Mouse (Mus musculus) megakaryocyte-erythroid progenitor cell, adult 5-6 weeks (primary cell): Measurements from ENCODE around the gene Kbtbd12. TPM values are rescaled to one million over a fixed set of nuclear protein-coding genes. Genes with fewer than 3 reads are reported as not detected.

Experiments
- ATAC-seq: replicated peaks from 2 replicates; pipeline ENCODE4 v1.8.0; 2016; ENCODE audit warnings: mild to moderate bottlenecking, inconsistent platforms; ENCODE audit not compliant: severe bottlenecking, poor library complexity, low FRiP score, low TSS enrichment
- total RNA-seq, 2 experiments: library from RNA; stranded (forward) in 1 of 2; stranded (reverse) in 1 of 2; fragments of 200-1000, 215-1000 nt in 1 of 2; fragments of >200 nt in 1 of 2; fragmentation: Nextera tagmentation in 1 of 2; gene quantifications; 2 replicates each; pipeline ENCODE4 v1.2.3; 2014 to 2017

The Kbtbd12 gene
- total RNA-seq, 2 experiments from 2014 or later = 0.47 to 0.98 TPM

DNA sequence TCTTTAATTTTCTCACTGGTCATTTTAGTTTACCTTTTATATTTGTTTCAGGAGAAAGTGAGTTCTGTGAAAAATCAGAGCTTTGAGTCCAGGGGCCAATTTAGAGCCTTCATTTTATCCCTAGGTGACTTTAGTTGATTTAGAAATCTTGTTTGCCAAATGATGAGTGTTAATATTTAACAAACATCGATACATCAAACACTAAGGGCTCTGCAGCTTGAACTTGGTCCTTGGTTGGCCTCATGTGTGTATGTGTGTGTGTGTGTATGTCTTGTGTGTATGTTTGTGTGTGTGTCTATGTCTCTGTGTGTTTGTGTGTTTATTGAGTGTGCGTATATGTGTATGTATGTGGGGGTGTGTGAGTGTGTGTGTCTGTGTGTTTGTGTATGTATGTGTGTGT lies 7.9 kb downstream of the Kbtbd12 start:
- no peak for ATAC-seq

DNA sequence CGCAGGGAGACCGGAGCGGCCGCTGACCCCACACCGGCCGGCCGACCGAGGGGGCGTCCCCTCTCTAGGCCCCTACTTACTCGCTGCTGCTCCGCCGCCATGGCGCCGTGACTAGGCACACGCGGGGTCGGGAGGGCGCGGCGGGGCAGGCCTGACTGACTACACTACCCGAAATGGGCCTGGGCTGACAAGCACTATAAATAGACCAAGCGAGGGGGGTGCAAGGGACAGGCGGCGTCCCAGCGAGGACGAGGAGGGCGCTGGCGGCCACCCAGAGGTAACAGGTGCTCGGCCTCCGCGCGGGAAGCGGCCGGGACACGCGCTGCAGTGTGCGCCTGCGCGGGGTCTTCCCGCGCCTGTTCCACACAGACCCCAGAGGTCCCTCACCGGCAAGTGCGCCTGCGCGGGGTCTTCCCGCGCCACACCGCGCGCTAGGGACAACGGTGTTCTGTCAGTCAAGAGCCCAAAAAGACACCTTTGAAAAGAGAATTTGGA lies 10.4 kb downstream of the Kbtbd12 start:
- peak; percentile 90 for ATAC-seq

DNA sequence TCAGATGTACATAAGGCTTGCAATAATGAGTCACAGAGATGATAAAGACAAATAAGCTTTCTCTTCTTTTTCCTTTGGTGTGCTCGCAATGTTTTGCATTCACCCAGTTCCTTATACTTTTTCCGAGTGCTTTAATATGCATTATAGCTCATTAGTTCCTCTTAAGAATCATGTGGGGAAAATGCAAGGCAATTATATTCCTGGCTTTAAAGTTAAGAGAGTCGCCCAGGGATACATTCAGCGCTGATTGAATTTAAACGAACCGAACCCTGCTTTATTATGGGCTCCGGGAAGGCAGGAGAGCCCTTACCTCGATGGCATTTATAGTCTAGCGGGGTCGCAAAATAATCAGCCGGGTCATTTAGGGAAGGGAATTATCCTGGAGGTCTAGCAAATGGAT lies 10.8 kb downstream of the Kbtbd12 start:
- ATAC-seq = no peak

DNA sequence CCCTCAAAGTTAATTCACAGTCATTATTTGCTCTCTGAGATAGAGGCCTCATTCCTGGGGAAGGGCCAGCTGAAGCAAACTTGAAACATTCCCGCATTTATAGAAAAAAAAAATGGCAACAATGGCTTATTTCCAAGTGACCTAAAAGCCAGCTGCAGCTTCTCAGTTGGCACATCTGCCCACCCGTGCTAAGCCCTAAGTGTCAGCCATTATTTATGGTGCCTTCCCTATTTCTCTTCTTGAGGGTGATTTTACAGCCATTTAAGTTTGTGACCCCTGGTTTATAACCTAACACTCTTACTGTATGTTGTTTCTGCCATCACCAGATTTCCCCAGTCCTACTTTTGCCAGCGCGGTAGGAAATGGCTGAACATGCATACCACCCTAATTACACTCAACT lies 11.3 kb downstream of the Kbtbd12 start:
- no peak for ATAC-seq

DNA sequence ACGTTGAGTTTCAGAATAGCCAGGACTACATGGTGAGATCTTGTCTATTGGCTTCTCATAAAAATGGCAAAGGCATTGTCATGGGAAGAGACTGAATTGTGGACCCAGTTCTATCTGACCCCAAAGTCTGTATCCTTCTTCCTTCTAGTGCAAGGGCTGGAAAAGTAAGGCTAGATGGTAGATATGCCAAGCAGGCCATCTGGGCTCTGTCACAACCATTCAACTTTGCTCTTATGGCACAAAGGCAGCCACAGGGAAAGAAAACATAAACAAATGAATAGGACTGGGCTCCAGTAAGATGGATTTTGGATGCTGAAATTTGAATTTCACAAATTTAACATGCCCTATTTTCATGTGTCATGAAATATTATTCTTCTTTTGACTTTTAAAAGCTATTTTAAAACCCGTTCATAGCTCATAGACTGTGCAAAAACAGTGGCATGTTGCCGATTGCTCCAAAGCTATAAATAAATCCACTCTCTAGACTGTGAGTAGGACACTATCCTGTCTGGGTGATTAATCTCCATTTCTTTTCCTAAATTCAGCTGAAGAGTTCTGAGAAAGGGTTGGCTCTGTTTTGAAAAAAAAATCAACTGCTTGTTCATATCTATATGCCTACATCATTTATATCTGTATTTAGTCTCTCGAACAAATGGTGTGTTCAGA lies 15.8 kb downstream of the Kbtbd12 start:
- no peak for ATAC-seq

DNA sequence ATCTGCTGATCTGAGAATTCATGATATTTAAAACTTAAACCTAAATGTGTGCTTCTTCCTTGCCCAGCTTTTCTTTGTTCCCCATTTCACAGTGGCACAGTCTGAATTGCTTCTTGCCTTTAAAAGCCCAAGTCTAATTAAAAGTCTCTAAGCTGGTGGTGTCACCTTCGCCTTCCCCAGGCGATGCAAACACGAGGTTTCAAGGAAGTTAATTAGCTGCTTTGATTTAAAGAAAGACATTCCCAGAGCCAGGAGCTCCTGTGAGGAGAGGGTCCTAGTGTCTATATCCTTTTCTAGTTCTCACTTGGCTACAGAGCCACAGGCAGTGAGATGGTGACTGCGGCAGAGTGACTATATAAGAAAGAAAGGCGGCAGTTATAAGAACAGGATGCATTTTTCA lies 18.2 kb downstream of the Kbtbd12 start:
- ATAC-seq = no peak

DNA sequence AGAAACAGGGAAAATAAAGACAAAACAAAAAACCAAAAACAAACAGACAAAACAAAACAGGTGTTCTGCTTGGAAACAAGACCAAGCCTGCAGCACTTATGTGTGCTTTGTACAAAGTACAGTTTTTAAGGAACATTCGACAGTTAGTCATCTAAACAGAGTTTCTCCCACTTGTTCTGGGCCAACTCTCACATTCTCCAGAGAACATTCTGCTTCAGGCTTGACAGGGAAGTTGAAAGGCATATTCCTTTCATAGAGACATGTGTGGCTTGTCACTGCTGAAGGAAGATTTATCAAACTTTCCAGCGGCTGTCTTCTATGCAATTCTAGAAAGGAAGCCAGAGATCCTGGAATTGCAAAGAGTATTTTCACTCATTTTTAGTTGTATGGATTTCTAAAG lies 22.4 kb downstream of the Kbtbd12 start:
- no peak for ATAC-seq

DNA sequence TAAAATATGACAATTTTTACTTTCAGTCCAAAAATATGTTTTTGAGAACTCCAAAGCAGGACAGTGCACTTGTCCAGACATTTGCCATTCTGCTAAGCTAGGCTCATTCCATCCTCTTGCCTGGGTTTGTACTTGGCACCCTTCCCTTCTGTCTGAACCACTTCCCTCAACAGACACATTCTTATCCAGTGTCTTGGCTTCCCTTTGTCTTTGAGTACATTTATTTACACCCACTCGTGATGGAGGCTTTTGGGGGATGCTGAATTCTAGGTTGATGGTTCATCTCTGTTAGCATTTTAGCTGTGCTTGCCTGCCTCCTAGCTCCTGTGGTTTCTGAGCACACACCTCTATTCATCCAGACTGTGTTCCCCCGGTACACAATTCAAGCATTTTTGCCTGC lies 31.3 kb downstream of the Kbtbd12 start:
- ATAC-seq = no peak

DNA sequence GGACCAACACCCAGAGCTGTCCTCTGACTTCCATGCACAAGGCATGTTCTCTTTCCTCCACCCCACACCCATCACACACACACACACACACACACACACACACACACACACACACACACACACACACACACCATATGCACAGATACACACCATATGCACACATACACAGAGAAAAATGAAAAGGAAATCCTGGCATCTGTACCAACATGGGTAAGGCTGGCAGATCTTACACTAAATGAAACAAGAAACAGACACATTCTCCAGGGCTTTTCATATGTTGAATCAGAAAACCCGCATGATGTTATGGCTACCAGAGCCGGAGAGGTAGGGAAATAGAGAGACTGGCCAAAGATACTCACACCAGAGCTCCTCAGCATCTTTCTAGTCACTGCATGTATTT lies 32.0 kb downstream of the Kbtbd12 start:
- no peak for ATAC-seq

DNA sequence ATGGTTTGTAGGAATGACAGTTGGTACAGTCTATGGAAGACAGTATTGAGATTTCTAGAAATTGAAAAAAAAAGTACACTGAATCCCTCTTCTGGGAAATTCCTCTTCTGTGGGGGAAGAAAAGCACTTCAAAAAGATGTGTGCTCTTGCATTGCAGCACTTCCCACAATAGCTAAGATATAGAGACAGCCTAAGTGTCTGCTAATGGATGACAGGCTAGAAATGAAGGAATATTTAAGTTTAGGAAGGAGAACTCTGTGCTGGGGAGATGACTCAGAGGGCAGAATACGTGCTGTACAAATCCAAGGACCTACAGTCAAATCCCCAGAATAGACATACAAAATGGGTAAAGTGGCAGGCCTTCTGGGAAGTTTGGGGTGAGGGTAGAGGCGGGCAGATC lies 32.5 kb downstream of the Kbtbd12 start:
- ATAC-seq = no peak

DNA sequence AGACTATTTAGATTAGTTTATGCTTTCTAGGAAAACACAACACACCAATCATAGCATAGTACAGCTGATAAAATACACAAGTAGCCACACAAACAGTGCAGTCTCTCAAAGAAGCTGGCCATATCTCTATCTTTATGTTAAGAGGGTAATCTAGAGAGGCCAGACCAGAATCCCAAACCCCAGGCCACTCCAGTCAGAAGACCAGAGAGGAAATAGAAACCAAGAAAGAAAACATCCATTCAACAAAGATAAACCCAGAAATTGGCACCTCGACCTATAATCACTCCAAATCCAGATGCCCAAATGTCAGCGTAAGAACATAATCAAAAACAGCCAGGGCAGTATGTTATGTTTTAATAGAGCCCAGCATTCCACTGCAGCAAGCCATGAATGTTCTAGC lies 41.6 kb downstream of the Kbtbd12 start:
- peak; percentile 89 for ATAC-seq

DNA sequence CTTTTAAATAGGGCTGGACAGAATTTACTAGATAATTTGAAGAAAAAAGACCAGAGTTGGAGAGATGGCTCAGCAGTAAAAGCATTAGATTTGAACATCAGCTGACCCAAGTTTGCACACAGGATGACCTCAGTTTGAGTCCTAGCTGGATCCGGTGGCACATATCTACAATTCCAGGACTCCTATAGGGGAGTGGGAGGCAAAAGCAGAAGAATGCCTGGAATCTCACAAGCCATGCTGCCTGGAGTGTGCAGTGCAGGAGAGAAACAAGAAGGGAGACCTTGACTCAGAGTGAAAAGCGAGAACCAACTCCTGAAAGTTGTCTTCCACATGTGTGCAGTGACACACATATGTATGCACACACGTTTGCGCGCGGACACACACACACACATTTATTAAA lies 45.4 kb downstream of the Kbtbd12 start:
- ATAC-seq = no peak

DNA sequence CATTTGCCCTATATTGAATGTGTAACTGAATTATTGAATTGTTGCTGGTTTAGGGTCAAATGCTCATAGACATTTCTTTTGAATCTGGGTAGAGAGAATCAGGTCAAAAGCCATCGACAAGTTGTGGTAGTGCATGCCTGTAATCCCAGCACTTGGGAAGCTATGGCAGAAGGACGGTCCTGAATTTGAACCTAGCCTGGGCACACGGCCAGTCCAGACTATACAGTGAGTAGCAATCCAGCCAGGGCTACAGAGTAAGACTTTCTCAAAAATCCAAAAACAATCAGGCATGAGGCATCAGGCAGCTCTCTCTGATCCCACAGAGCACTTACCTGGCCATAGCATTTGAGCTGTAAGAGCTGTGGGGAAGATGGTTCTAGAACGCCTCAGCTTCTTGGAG lies 47.5 kb downstream of the Kbtbd12 start:
- no peak for ATAC-seq

DNA sequence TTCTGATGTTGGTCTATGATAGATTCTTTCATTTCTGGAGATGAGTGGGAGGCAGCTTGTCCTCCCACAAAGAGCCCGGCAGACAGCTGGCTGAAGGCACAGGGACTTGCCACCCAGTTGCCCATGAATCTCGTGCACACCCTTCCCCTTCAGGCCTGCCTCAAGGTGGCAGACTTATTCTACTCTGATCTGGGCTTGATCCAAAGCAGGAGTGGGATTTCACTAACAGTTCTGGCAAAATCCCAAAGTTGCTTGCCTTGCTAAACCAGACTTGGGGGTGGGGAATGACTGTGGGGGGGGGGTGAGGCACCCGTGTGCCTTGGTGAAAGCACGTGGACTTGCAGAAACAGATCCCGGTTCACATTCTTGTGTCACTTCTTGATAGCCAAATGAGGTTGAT lies 48.2 kb downstream of the Kbtbd12 start:
- ATAC-seq = no peak; the same call in 1 of the 2 replicates

DNA sequence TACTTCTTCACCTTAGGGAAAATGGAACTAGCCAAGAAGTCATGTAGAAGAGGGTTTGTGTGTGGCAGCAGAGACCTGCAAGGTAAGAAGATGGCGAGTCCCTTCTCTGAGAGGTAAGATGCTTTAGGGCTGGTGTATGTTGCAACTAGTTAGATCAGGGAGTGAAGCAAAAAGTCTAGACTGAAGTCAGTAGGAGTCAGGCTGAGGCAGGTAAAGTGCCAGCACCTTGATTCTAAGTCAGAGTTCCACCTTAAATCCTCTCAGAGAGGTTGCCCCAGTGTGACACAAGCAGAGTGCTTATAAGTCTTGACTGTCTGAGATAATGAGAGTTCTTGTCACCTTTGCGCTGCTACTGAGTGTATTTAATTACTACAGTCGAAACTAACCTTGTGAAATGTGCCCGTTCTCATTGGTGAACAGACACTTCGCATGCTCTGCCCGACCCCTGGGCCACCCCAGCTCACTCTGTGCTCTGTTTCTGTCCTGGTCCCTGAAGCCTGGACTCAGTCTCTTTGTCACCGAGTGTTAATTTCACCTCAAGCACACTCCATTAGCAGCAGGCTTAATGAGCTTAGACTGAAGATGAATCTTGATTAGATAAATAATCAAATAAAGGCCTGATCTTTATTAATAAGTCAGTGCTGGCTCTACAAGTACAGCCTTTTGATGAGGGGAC lies 49.0 kb downstream of the Kbtbd12 start:
- ATAC-seq = no peak

DNA sequence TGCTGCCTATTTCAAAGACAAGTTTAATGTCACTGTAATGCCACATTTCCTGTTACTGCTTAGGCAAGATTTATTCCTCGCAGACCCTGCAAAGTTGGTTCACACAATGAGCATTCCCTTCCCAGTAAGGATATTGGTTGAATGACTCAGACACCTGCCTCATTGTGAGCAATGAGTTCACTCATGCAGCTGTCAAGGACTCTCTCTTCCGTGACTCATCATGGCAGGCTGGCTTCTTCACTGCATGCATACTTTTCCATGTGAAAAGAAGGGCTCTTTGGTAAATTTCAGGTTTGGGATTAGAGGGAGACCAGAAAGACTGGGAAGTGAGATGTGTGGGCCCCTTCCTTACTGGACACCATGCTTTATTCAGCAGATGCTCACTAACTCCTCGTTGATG lies 50.7 kb downstream of the Kbtbd12 start:
- no peak for ATAC-seq

DNA sequence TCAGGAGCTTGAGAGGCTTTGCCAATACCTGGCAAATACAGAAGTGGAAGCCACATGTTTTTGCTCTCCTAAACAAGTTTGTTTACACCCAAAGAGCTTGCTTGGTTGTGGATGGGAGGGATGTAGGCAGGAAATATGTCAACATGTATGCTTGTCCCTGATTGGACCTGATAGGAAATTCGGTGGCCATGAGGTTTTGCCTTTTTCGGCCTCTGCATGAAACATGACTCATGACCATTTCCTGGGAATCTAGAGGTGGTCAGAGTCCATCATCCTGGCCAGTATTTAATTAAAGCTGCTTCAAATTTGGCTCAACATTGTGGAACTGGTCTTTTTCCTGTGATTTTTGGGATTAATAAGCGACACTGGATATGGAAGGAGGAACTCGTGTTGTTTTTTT lies 53.8 kb downstream of the Kbtbd12 start:
- no peak for ATAC-seq

DNA sequence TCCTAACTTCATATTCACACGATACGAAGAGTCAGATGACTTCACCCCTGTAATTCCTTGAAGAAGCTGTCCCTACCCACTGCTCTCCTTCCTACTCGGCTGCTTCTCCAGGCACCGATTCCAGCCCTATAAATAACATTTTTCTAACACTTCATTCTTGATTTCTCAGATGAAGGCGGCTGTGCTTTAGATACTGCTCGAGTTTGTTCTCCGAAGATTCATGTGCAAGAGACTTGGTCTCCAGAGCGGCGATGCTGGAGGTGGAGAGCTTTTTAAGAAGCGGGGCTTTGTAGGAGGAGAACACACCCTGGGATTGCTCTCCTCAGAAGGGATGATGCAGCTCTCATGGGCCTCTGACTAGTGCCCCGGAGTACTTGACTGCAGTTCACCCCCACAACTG lies 61.3 kb downstream of the Kbtbd12 start:
- ATAC-seq = no peak

DNA sequence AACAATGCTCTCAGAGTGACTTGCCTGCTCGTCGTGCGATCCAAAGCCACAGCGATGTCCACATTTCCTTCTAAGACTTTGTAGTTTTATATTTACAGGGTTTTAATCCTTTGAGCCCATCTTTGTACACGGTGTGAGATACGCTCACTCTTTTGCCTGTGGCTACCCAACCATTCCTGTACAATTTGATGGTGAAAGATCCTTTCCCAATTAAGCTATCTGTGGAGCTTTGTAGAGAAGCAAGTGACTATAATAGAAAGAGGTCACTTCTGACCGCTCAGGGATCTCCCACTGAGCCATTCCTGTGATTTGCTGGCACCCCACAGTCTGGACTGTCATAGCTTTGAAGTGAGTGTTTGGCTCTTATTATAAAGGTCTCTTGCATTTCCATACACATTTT lies 71.1 kb downstream of the Kbtbd12 start:
- no peak for ATAC-seq

DNA sequence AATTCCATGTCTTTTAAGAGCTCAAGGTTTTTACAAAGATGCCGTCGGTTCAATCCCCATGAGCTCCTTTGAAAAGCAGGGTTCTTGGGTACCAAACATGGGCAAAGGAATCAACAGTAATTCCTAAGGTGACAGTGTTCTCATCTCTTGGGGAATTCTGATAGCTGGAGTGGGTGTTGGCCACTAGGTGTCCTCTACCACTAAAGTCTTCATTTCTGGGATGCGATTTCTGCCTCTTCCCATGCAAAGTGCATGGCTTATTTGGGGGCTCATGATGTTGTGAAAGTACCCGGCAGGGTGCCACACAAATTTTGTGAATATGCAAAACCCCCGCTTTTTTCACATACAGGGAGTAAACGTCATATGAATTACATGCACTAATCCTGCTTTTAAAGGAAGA lies 72.7 kb downstream of the Kbtbd12 start:
- ATAC-seq = no peak

DNA sequence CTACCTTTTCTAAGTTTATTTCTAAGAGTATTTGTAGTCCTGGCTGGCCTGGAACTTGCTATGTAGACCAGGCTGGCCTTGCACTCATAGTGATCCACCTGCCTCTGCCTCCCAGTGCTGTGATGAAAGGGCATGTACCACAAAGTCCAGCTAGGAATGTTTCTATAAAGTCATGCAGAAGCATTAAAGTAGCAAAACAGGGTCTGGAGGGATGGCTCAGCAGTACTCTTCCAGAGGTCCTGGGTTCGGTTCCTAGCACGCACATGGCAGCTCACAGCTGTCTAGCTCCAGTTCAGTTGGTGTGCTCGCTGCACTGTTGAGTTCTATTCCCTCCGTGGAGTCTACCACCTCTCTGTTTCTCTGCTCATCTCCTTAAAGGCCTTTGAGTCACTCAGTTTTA lies 77.6 kb downstream of the Kbtbd12 start:
- ATAC-seq = no peak
